In genomic region chr6:142506338-142507032, GRCm38 (mm10) we compare ENCODE assay signal across 8 mouse cellular contexts. TPM values are rescaled to one million over a fixed set of nuclear protein-coding genes. Genes with fewer than 3 reads are reported as not detected.
DNase-seq lines count a peak whose midpoint lies in the region; ATAC-seq lines count a peak whose summit lies in the region.

No protein-coding gene starts in this region.

- 5% methylated on average over 10 of the region's 10 CpGs for WGBS in limb, embryonic 12.5 days

- no peaks in the 10 kb centered on the region for H3K9me3 ChIP-seq in limb, embryonic 12.5 days

- peaks cover 28% of the 10 kb centered on the region for H3K36me3 ChIP-seq in limb, embryonic 12.5 days

- peak overlapping the region; percentile 83; the same call in 1 of the 2 replicates for H3K27ac ChIP-seq in limb, embryonic 12.5 days

- DNase-seq in frontal cortex, postnatal 36 days (ENCODE audit: low spot score in 2 of 2) = peak; percentile 32 to 35
- no peak for DNase-seq in frontal cortex, postnatal 25 days (ENCODE audit: low spot score in 2 of 2)
- peak; percentile 29 to 42 for DNase-seq in right cerebral cortex, adult 2 months (ENCODE audit: low spot score in 2 of 2)
- no peak for DNase-seq in right cerebral cortex, postnatal 4 days
- DNase-seq in testis, postnatal 14 days (ENCODE audit: low spot score) = peak; percentile 66
- DNase-seq in T-cell, adult 2 months (ENCODE audit: low spot score) = no peak
- no peak for DNase-seq in kidney, postnatal 10 days

- H3K9ac ChIP-seq in limb, embryonic 12.5 days (replicated peaks) = peak overlapping the region; percentile 79

- peaks cover 41% of the 10 kb centered on the region for H3K4me1 ChIP-seq in limb, embryonic 12.5 days (replicated peaks)

- peak overlapping the region; percentile 67 for H3K4me3 ChIP-seq in limb, embryonic 12.5 days (replicated peaks)

- H3K4me2 ChIP-seq in limb, embryonic 12.5 days = peak overlapping the region; percentile 81

- no peak for ATAC-seq in limb, embryonic 12.5 days (ENCODE audit: insufficient number of reproducible peaks, insufficient read depth, low FRiP score, low TSS enrichment, low read depth)

- peaks cover 8% of the 10 kb centered on the region; the same call in 1 of the 2 replicates for H3K27me3 ChIP-seq in limb, embryonic 12.5 days

RNA-seq across cellular contexts. Expression of gene Ldhb, which starts 1.3 kb away (rescaled TPM):
- 480 and 486 TPM in 2 replicates for polyA plus RNA-seq in limb, embryonic 12.5 days (2016; fragmentation: Nextera tagmentation; extraction: Ambion mirVana)

RNA-seq across cellular contexts. Expression of gene Gys2, which starts 33.6 kb away (rescaled TPM):
- polyA plus RNA-seq in limb, embryonic 12.5 days (2016; fragmentation: Nextera tagmentation; extraction: Ambion mirVana) = not detected in 2 replicates

Comparison
In these comparisons a context has a peak if more than half of its experiments do, and no peak if none do; other contexts are left out.
1. DNase-seq: peak in frontal cortex, postnatal 36 days (2 of 2), right cerebral cortex, adult 2 months (2 of 2) and testis, postnatal 14 days (single experiment); none in frontal cortex, postnatal 25 days (0 of 2), right cerebral cortex, postnatal 4 days (single experiment), T-cell, adult 2 months (single experiment) and kidney, postnatal 10 days (single experiment).